Mouse (Mus musculus) hematopoietic stem cell, adult 5-6 weeks (primary cell): ENCODE results near the gene Vax2. TPM values are rescaled to one million over a fixed set of nuclear protein-coding genes. Genes with fewer than 3 reads are reported as not detected.

Experiments used
- total RNA-seq: library from RNA; stranded (forward); fragments of 172-1452, 232-1000 nt; gene quantifications from 2 replicates; pipeline ENCODE4 v1.2.3, GENCODE M21; 2017

The Vax2 gene
- total RNA-seq, 1 experiment from 2014 or later = not detected

Other genes starting within 250 kb of the Vax2 start
- gene Dguok, start 204.3 kb upstream of the Vax2 start, total RNA-seq = 52.6 and 55.5 TPM in 2 replicates
- gene Actg2, start 175.0 kb upstream of the Vax2 start, total RNA-seq = not detected in 2 replicates
- 6.0 and 10.6 TPM in 2 replicates for gene Stambp, start 138.5 kb upstream of the Vax2 start, total RNA-seq
- gene Clec4f, start 55.1 kb upstream of the Vax2 start, total RNA-seq = not detected in 2 replicates
- gene Cd207, start 33.4 kb upstream of the Vax2 start, total RNA-seq = not detected in 2 replicates
- gene Atp6v1b1, start 31.7 kb downstream of the Vax2 start, total RNA-seq = not detected in 2 replicates
- not detected in 2 replicates for gene Ankrd53, start 51.4 kb downstream of the Vax2 start, total RNA-seq
- 22.6 and 23.0 TPM in 2 replicates for gene Tex261, start 64.5 kb downstream of the Vax2 start, total RNA-seq
- 9.1 and 18.4 TPM in 2 replicates for gene Nagk, start 83.7 kb downstream of the Vax2 start, total RNA-seq
- 24.9 and 35.6 TPM in 2 replicates for gene Paip2b, start 120.5 kb downstream of the Vax2 start, total RNA-seq
- 232 and 268 TPM in 2 replicates for gene Zfp638, start 155.8 kb downstream of the Vax2 start, total RNA-seq